11 mouse cellular contexts compared by ENCODE assay signal in the genomic region with DNA sequence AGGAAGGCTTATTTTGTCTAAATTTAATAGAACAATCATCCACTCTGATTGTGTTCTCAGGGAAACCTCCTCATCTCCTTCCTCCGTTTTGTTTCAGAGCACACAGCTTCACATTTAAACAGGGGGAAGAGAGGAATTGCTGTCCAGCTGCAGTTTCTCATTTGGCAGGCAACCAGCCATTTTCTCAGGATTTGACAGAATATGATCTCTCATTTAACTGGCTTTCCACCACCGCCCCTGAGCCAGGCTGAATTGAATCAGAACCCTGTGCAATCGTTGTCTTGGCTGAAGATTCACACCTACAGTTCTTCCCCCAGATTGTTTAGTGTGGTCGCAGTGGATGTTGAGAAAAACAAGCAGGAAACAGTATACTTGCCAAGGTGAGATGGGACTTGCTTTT.
DNase-seq lines count a peak whose midpoint lies in the region; ATAC-seq and TF ChIP-seq lines count a peak whose summit lies in the region.
"Had no signal": no experiment of that assay in that cellular context is flagged by ENCODE, and none has a peak within 500 bp of the region (broad histone marks: within the 10 kb centered on the region; RNA-seq: fewer than 3 reads in every experiment).

No protein-coding gene starts in this region.

- no peak overlapping the region for H3K4me2 ChIP-seq in heart, embryonic 11.5 days
- no peak overlapping the region for H3K4me2 ChIP-seq in lung, embryonic 14.5 days
- H3K4me2 ChIP-seq in heart, postnatal 0 days (ENCODE audit: low read depth, low read length) = no peak overlapping the region

- no peak for TF ChIP-seq POLR2A in lung, adult 2 months (IDR thresholded peaks at IDR 0.05; ENCODE audit: borderline replicate concordance, extremely low read depth, low read depth, low read length)

- no peak overlapping the region for H3K9ac ChIP-seq in heart, embryonic 11.5 days (ENCODE audit: low read depth, low read length)
- no peak overlapping the region for H3K9ac ChIP-seq in lung, embryonic 14.5 days
- no peak overlapping the region for H3K9ac ChIP-seq in heart, postnatal 0 days (replicated peaks; ENCODE audit: low read depth, low read length)
- H3K9ac ChIP-seq: liver, embryonic 14.5 days had no signal

- H3K4me1 ChIP-seq in heart, embryonic 11.5 days (ENCODE audit: control insufficient read depth, insufficient read depth, low read length) = no peaks in the 10 kb centered on the region
- no peaks in the 10 kb centered on the region for H3K4me1 ChIP-seq in lung, embryonic 14.5 days (ENCODE audit: insufficient read depth)
- no peaks in the 10 kb centered on the region for H3K4me1 ChIP-seq in lung, adult 2 months (ENCODE audit: control insufficient read depth, insufficient read depth, low read length)
- no peaks in the 10 kb centered on the region for H3K4me1 ChIP-seq in heart, postnatal 0 days (ENCODE audit: control insufficient read depth, insufficient read depth)

- H3K36me3 ChIP-seq in heart, embryonic 11.5 days (ENCODE audit: control insufficient read depth, insufficient read depth, low read length) = no peaks in the 10 kb centered on the region
- no peaks in the 10 kb centered on the region for H3K36me3 ChIP-seq in lung, embryonic 14.5 days (ENCODE audit: insufficient read depth)
- no peaks in the 10 kb centered on the region for H3K36me3 ChIP-seq in heart, postnatal 0 days (replicated peaks; ENCODE audit: control insufficient read depth, insufficient read depth, low read length)

- no peak for ATAC-seq in heart, embryonic 11.5 days (replicated peaks; ENCODE audit: insufficient number of reproducible peaks, low FRiP score, low TSS enrichment)
- ATAC-seq in lung, embryonic 14.5 days (ENCODE audit: insufficient read depth) = peak; percentile 84
- ATAC-seq in heart, postnatal 0 days (ENCODE audit: insufficient read depth, low read depth) = no peak
- ATAC-seq: midbrain, embryonic 16.5 days had no signal

- WGBS in heart, embryonic 11.5 days (ENCODE audit: insufficient replicate concordance) = 63% methylated on average over 4 of the region's 4 CpGs
- 29% methylated on average over 4 of the region's 4 CpGs for WGBS in lung, embryonic 14.5 days
- 34% methylated on average over 4 of the region's 4 CpGs for WGBS in lung, adult 2 months
- WGBS in heart, postnatal 0 days = 40% methylated on average over 4 of the region's 4 CpGs

- DNase-seq in heart, adult 18-20 months = peak; percentile 2 to 13
- DNase-seq in lung, embryonic 14.5 days = peak; percentile 86
- no peak for DNase-seq in lung, adult 2 months
- DNase-seq in heart, postnatal 0 days (ENCODE audit: low spot score) = no peak
- DNase-seq in layer of hippocampus, adult 2 months (ENCODE audit: low spot score in 2 of 2) = peak; percentile 22 to 23
- no peak for DNase-seq in testis, postnatal 14 days (ENCODE audit: low spot score)
- DNase-seq in gastrocnemius, adult 18-20 months (ENCODE audit: low spot score) = no peak

- no peaks in the 10 kb centered on the region for H3K27me3 ChIP-seq in heart, embryonic 11.5 days (ENCODE audit: control insufficient read depth, insufficient read depth, low read length)
- no peaks in the 10 kb centered on the region for H3K27me3 ChIP-seq in lung, embryonic 14.5 days (ENCODE audit: insufficient read depth, low read length)
- H3K27me3 ChIP-seq in heart, postnatal 0 days (ENCODE audit: control insufficient read depth, insufficient read depth, low read length) = no peaks in the 10 kb centered on the region
- H3K27me3 ChIP-seq: CH12.LX had no signal

- TF ChIP-seq CTCF in lung, embryonic 14.5 days (IDR thresholded peaks at IDR 0.05; ENCODE audit: low read depth) = no peak
- no peak for TF ChIP-seq CTCF in lung, adult 2 months (IDR thresholded peaks at IDR 0.05; ENCODE audit: insufficient read depth, low read length)
- TF ChIP-seq CTCF in heart, postnatal 0 days (IDR thresholded peaks at IDR 0.05; ENCODE audit: low read depth) = no peak
- no peak for TF ChIP-seq CTCF in layer of hippocampus, adult 2 months (conservative IDR thresholded peaks at IDR 0.05)

- TF ChIP-seq EP300 in heart, postnatal 0 days (IDR thresholded peaks at IDR 0.05; ENCODE audit: low read depth) = no peak

- no peaks in the 10 kb centered on the region for H3K9me3 ChIP-seq in heart, embryonic 11.5 days (replicated peaks; ENCODE audit: control insufficient read depth, low read length)
- no peaks in the 10 kb centered on the region for H3K9me3 ChIP-seq in lung, embryonic 14.5 days (ENCODE audit: low read depth, low read length)
- no peaks in the 10 kb centered on the region for H3K9me3 ChIP-seq in heart, postnatal 0 days (replicated peaks; ENCODE audit: control insufficient read depth, low read length)

- H3K27ac ChIP-seq in heart, embryonic 11.5 days (ENCODE audit: low read depth, low read length) = no peak overlapping the region
- peak overlapping the region; percentile 5; the same call in 1 of the 2 replicates for H3K27ac ChIP-seq in lung, embryonic 14.5 days (ENCODE audit: low read depth)
- peak overlapping the region; percentile 56; the same call in 1 of the 2 replicates for H3K27ac ChIP-seq in heart, postnatal 0 days (ENCODE audit: low read depth)
- no peak overlapping the region for H3K27ac ChIP-seq in layer of hippocampus, adult 2 months
- H3K27ac ChIP-seq: liver, embryonic 14.5 days had no signal

- no peak overlapping the region for H3K4me3 ChIP-seq in heart, embryonic 11.5 days (ENCODE audit: low read depth, low read length)
- no peak overlapping the region for H3K4me3 ChIP-seq in lung, embryonic 14.5 days (ENCODE audit: low read depth, low read length)
- no peak overlapping the region for H3K4me3 ChIP-seq in lung, adult 2 months (replicated peaks; ENCODE audit: extremely low read depth, low read depth, low read length)
- H3K4me3 ChIP-seq in heart, postnatal 0 days (ENCODE audit: low read depth, low read length) = no peak overlapping the region
- no peak overlapping the region for H3K4me3 ChIP-seq in layer of hippocampus, adult 2 months

Comparison
In these comparisons a context has a peak if more than half of its experiments do, and no peak if none do; other contexts are left out.
1. DNase-seq: peak in heart, adult 18-20 months (2 of 2), lung, embryonic 14.5 days (single experiment) and layer of hippocampus, adult 2 months (2 of 2); none in lung, adult 2 months (single experiment), heart, postnatal 0 days (single experiment), testis, postnatal 14 days (single experiment) and gastrocnemius, adult 18-20 months (single experiment).
2. H3K27ac ChIP-seq: peak in lung, embryonic 14.5 days (single experiment) and heart, postnatal 0 days (single experiment); none in heart, embryonic 11.5 days (single experiment) and layer of hippocampus, adult 2 months (single experiment).